Mouse (Mus musculus) spleen, adult 2 months (tissue): ENCODE results near the gene Zcchc8.

Experiments used
- CTCF ChIP-seq: fragments of 200-500 bp; IDR thresholded peaks from 2 replicates; pipeline ENCODE4 v1.5.1; 2011; ENCODE audit warnings: mild to moderate bottlenecking, inconsistent platforms; ENCODE audit not compliant: insufficient read depth, insufficient read length, insufficient replicate concordance; ENCODE audit errors: extremely low read depth
- POLR2A ChIP-seq: fragments of 200-500 bp; IDR thresholded peaks from 2 replicates; pipeline ENCODE4 v1.6.1; 2011; ENCODE audit warnings: low read depth, low read length, inconsistent platforms

DNA sequence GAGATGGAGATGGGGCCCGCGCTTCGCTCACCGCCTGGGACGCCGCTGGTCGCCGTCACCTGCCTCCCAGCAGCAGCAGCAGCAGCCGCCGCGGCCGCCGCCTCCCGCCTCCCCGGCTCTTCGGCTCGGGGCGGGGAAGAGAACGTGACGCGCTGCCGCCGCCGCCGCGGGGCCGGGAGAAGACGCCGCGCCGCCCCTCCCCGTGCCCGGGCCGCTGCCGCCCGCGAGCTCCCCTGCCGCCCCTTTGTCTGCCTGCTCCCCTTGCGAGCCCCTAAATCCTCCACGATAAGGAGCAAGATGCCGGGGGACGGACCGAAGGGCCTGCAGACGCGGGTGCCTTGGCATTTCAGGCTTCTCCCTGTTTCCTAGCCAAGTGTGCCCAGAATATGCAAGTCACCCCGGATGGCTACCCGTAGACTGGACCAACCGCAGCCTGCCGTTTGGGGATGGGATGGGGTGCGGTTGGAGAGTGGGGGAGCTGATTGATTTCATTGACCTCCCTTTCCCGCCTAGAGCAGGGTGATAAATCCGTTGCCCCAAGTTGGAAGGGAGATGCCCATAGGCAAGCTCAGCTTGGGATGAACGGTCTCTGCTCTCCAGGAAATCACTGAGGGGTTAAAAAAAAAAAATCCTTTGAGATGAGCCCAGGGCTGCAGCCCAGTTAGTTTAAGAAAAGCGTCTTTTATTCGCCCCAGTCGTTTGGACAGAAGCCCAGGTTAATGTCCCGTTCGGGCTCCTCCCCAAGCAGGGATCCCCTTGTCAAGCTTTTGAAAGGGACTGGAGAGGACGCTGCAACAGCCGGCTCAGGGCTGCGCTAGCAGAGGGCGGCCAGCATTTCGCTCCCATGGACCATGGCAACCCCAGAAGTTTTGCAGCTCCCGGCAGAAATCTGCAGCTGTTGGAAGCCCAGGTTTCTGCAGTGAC lies 36.4 kb downstream of the Zcchc8 start, which contains the start of gene Clip1:
- TF ChIP-seq CTCF: no peak
- TF ChIP-seq POLR2A: no peak
